Mouse (Mus musculus): Measurements from ENCODE around the gene Shisal2a. TPM values are rescaled to one million over a fixed set of nuclear protein-coding genes. Genes with fewer than 3 reads are reported as not detected.

Gene Shisal2a
- polyA plus RNA-seq, 1 experiment, result 1.4 TPM

DNA sequence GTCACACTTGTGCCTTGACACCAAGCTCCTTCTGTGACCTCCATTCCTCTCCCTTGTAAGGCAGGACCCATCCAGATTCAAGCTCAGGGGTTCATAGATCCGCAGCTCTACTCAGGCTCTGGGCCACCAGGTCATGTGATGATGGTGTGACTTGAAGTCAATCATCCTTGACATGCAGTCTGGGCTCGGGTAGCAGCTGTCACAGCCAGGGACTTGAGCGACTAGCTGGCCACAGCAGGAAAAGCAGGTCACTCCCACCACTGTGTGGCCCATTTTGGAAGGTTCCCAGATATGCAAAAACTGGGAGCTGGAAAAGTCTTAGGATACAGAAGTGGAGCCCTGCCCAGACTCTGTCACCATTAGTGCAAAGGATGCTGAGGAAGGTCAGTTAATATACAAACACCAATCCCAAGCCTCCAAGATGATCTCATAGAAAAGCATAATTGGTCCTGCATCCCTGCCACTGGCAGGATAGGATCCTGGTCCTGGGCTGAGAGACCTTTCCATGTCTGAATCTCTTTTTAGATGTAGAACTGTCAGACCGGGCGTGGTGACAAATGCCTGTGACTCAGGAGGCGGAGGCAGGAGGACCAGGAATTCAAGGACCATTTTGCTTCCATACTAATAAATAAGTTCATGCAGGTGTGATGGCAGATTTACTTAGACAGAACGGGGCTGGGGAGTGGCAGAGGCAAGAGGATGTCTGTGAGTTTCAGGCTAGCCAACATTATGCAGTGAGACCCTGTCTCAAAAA is 62.3 kb downstream of the Shisal2a start:
- Histone ChIP-seq H3K27ac (ENCODE audit: insufficient read depth, low read length) (no peak overlapping the region), H3K27me3 (ENCODE audit: control insufficient read depth, insufficient read depth, low read length, poor library complexity, severe bottlenecking) (no peaks in the 10 kb centered on the region), H3K4me1 (ENCODE audit: control insufficient read depth, insufficient read depth, low read length) (peaks cover 5% of the 10 kb centered on the region), H3K36me3 (ENCODE audit: control insufficient read depth, insufficient read depth, low read length, poor library complexity, severe bottlenecking) (no peaks in the 10 kb centered on the region), H3K4me3 (ENCODE audit: low read depth, low read length) (no peak overlapping the region), H3K9me3 (replicated peaks; ENCODE audit: control insufficient read depth, insufficient read depth, low read length, poor library complexity, severe bottlenecking) (peaks cover 6% of the 10 kb centered on the region; the same call in 1 of the 2 replicates), H3K9ac (ENCODE audit: low read depth, poor library complexity, severe bottlenecking) (no peak overlapping the region)
- TF ChIP-seq POLR2A (IDR thresholded peaks at IDR 0.05; ENCODE audit: insufficient read depth, low read length) (no peak), EP300 (IDR thresholded peaks at IDR 0.05; ENCODE audit: insufficient read depth, low read depth, low read length) (no peak), CTCF (IDR thresholded peaks at IDR 0.05; ENCODE audit: low read depth, low read length) (no peak)

DNA sequence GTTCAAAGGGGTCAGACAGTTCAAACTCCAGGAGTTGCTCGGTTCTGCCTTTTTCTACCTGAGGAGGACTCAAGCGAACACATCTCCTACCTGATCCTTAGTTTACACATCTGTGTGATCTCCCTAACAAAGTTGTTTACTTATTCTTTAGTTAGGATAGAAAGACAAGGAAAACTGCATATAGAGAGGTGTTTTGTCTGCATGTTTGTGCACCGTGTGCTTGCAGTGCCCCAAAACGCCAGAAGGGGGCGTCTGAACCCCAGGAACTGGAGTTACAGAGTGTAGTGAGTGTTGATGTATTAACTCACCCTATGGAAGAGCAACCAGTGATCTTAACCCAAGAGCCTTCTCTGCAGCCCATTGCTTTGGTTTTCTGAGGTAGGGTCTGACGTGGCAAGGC is 63.4 kb downstream of the Shisal2a start:
- no peaks in the 10 kb centered on the region for H3K27me3 ChIP-seq (ENCODE audit: control insufficient read depth, insufficient read depth, low read length, poor library complexity, severe bottlenecking)
- peak; percentile 36 for TF ChIP-seq CTCF (IDR thresholded peaks at IDR 0.05; ENCODE audit: low read depth, low read length)
- no peak for TF ChIP-seq EP300 (IDR thresholded peaks at IDR 0.05; ENCODE audit: insufficient read depth, low read depth, low read length)
- TF ChIP-seq POLR2A (IDR thresholded peaks at IDR 0.05; ENCODE audit: insufficient read depth, low read length), result no peak
- H3K9ac ChIP-seq (ENCODE audit: low read depth, poor library complexity, severe bottlenecking), result no peak overlapping the region
- no peaks in the 10 kb centered on the region for H3K36me3 ChIP-seq (ENCODE audit: control insufficient read depth, insufficient read depth, low read length, poor library complexity, severe bottlenecking)
- no peak overlapping the region for H3K27ac ChIP-seq (ENCODE audit: insufficient read depth, low read length)
- peaks cover 5% of the 10 kb centered on the region for H3K4me1 ChIP-seq (ENCODE audit: control insufficient read depth, insufficient read depth, low read length)
- peaks cover 6% of the 10 kb centered on the region; the same call in 1 of the 2 replicates for H3K9me3 ChIP-seq (replicated peaks; ENCODE audit: control insufficient read depth, insufficient read depth, low read length, poor library complexity, severe bottlenecking)
- no peak overlapping the region for H3K4me3 ChIP-seq (ENCODE audit: low read depth, low read length)

DNA sequence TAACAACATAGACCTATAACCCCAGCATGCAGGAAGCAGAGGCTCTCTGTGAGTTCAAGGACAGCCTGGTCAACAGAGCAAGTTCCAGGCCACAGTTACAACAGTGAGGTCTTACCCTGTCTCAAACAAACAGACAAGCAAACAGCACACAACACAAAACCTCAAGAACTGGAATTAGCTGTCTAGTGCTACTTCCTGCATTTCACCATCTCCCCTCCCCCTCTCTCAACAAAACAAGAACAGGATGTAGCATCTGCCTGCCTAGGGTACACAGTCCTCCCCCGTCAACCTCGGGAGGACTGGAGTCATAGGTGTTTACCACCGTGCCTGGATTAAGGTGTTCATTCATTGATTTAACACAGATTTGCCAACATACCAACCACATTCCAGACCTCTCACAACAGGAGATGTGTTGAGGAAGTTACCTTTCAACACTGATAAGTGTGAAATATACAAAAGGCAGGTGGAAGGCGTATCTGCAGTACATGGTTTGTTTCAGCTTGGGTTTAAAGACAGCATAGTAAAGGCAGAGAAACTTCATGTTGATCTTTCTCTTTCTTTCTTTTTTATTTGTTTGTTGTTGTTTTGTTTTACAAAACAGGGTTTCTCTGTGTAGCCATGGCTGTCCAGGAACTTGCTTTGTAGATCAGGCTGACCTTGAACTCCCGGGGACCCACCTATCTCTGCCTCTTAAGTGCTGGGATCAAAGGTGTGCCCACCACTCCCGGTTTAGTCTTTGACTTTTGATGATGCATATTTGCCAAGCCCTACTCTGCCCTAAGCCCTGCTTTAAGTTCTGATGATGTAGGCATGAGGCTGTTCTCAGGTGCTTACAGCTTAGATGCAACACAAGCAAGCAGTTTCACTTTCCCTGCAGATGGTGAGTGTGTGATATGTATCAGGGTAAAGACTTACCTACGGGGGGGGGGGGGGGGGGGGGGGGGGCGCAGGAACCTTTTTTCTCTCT is 64.2 kb downstream of the Shisal2a start:
- Histone ChIP-seq H3K27ac (ENCODE audit: insufficient read depth, low read length) (no peak overlapping the region), H3K36me3 (ENCODE audit: control insufficient read depth, insufficient read depth, low read length, poor library complexity, severe bottlenecking) (no peaks in the 10 kb centered on the region), H3K9me3 (replicated peaks; ENCODE audit: control insufficient read depth, insufficient read depth, low read length, poor library complexity, severe bottlenecking) (peaks cover 6% of the 10 kb centered on the region; the same call in 1 of the 2 replicates), H3K4me1 (ENCODE audit: control insufficient read depth, insufficient read depth, low read length) (peaks cover 5% of the 10 kb centered on the region), H3K9ac (ENCODE audit: low read depth, poor library complexity, severe bottlenecking) (no peak overlapping the region), H3K4me3 (ENCODE audit: low read depth, low read length) (no peak overlapping the region), H3K27me3 (ENCODE audit: control insufficient read depth, insufficient read depth, low read length, poor library complexity, severe bottlenecking) (no peaks in the 10 kb centered on the region)
- TF ChIP-seq EP300 (IDR thresholded peaks at IDR 0.05; ENCODE audit: insufficient read depth, low read depth, low read length) (0 out of 2 replicates have a peak, but pooled peaks have one; percentile 40), POLR2A (IDR thresholded peaks at IDR 0.05; ENCODE audit: insufficient read depth, low read length) (no peak)

Other genes with a start within 250 kb of the Shisal2a start
- gene Scp2, start 238.4 kb downstream of the Shisal2a start, polyA plus RNA-seq (2011; ENCODE audit: insufficient read depth, insufficient read length, low read depth, missing spikeins), result 54.4 and 62.8 TPM in 2 replicates
- gene Echdc2, start 217.9 kb downstream of the Shisal2a start, polyA plus RNA-seq (2011; ENCODE audit: insufficient read depth, insufficient read length, low read depth, missing spikeins), result 51.1 and 52.8 TPM in 2 replicates
- gene Zyg11a, start 165.3 kb downstream of the Shisal2a start, polyA plus RNA-seq (2011; ENCODE audit: insufficient read depth, insufficient read length, low read depth, missing spikeins), result 22.3 and 23.2 TPM in 2 replicates
- 26.7 and 30.8 TPM in 2 replicates for gene Zyg11b, start 82.3 kb downstream of the Shisal2a start, polyA plus RNA-seq (2011; ENCODE audit: insufficient read depth, insufficient read length, low read depth, missing spikeins)
- gene Coa7, start 55.2 kb downstream of the Shisal2a start, polyA plus RNA-seq (2011; ENCODE audit: insufficient read depth, insufficient read length, low read depth, missing spikeins), result 53.6 and 62.0 TPM in 2 replicates
- gene Gpx7, start 23.6 kb upstream of the Shisal2a start, polyA plus RNA-seq (2011; ENCODE audit: insufficient read depth, insufficient read length, low read depth, missing spikeins), result 11.3 and 11.5 TPM in 2 replicates
- gene Tut4, start 76.1 kb upstream of the Shisal2a start, polyA plus RNA-seq (2011; ENCODE audit: insufficient read depth, insufficient read length, low read depth, missing spikeins), result 75.9 and 88.3 TPM in 2 replicates
- gene Prpf38a, start 196.0 kb upstream of the Shisal2a start, polyA plus RNA-seq (2011; ENCODE audit: insufficient read depth, insufficient read length, low read depth, missing spikeins), result 119 and 121 TPM in 2 replicates
- gene Orc1, start 196.1 kb upstream of the Shisal2a start, polyA plus RNA-seq (2011; ENCODE audit: insufficient read depth, insufficient read length, low read depth, missing spikeins), result 69.3 and 71.1 TPM in 2 replicates
- 47.8 and 49.0 TPM in 2 replicates for gene Cc2d1b, start 236.6 kb upstream of the Shisal2a start, polyA plus RNA-seq (2011; ENCODE audit: insufficient read depth, insufficient read length, low read depth, missing spikeins)

All from ES-Bruce4 (cell line).